Mouse (Mus musculus) T-helper 1 cell (primary cell): ENCODE results near the gene Nudt5.

ENCODE experiments used
- in situ Hi-C: fragments of 300-600 bp; cut with MboI, MseI; formaldehyde crosslinking; loops from one replicate; pipeline ENCODE4 v1.15.1; 2025; ENCODE audit warnings: high pct_unique_total_duplicates

The Nudt5 gene

GRCm38 (mm10) chr2:5844873-5845631, at the start of gene Nudt5, which contains the start of gene Cdc123:
Gene Nudt5, plus strand, starts transcription at chr2:5845019.
Gene Cdc123, minus strand, starts transcription at chr2:5845164.
- in situ Hi-C loops = no loop called here

- in situ Hi-C loops = loop anchor here (10.0 kb wide), 1 partner anchor 343 kb away; no protein-coding TSS in a partner anchor
Measured at GRCm38 (mm10) chr2:5797816-5798672, 46.8 kb upstream of the Nudt5 start.

DNA sequence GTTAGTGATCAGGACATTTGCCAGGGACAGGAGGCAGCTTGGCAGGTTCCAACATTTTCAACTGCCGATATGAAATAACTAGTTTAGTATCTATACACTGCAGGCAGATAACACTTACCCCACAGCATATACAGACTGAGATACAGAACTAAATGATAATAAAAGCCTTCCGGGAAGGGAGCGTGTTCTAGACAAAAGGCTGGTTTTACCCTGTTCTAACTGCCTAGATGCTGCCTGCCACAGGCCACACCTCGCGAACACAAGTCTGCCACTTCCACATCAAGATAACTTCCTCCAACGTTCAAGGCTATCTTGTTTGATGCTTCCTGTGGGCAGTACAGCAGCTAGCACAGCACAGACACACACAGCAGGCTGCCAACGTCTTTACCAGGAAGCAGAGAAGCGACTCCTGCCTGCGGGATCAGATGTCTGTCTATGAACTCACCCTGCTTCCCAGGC, 43.6 kb upstream of the Nudt5 start:
- in situ Hi-C loops = loop anchor here (25.0 kb wide), 1 partner anchor 714 kb away; no protein-coding TSS in a partner anchor

DNA sequence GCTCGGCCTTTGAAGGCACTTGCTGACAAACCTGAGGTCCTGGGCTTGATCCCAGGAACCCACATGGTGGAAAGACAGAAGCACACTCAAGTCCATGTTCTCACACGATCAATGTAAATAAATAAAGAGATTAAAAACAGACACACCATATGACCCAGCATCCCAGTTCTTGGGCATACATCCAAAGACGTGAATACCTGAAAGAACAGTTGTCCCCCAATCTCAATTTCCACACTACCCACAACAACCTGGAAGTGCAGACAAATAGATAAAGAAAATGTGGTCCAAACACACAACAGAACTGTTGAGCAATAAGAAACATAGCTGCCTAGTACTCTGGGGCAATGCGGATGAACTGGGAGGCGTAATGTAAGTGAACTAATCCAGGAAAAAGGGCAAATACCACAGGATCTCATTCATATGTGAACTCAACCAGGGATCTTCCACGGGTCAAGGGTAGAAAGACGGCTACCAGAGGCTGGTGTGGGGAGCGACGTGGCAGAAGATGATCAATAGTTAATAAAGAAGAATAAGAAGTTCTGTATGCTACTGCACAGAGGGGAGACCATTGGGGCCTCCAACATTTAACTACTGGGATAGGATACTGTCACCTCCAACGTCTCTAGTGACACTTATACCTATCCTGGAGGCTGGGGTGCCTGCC, 42.8 kb upstream of the Nudt5 start:
- in situ Hi-C loops = loop anchor here (25.0 kb wide), 1 partner anchor 715 kb away; no protein-coding TSS in a partner anchor

- in situ Hi-C loops = loop anchor here (25.0 kb wide), 1 partner anchor 717 kb away; no protein-coding TSS in a partner anchor
Measured at GRCm38 (mm10) chr2:5804440-5805045, 40.3 kb upstream of the Nudt5 start.

GRCm38 (mm10) chr2:5805228-5805627, 39.6 kb upstream of the Nudt5 start:
- in situ Hi-C loops = loop anchor here (25.0 kb wide), 1 partner anchor 718 kb away; no protein-coding TSS in a partner anchor

DNA sequence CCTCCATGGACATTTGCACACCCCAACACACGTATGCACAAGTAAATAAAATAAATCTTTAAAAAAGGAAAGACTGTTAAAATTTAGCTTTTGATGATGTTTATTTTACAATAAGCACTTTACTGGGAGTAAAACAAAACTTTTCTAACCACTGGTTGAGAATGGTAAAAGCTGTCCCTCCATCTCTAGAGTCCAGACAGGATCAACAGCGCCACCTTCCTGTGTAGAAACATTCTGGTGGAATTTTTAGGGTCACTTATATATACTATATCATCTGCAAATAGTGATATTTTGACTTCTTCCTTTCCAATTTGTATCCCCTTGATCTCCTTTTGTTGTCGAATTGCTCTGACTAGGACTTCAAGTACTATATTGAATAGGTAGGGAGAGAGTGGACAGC, 38.6 kb upstream of the Nudt5 start:
- in situ Hi-C loops = loop anchor here (25.0 kb wide), 1 partner anchor 719 kb away; no protein-coding TSS in a partner anchor

DNA sequence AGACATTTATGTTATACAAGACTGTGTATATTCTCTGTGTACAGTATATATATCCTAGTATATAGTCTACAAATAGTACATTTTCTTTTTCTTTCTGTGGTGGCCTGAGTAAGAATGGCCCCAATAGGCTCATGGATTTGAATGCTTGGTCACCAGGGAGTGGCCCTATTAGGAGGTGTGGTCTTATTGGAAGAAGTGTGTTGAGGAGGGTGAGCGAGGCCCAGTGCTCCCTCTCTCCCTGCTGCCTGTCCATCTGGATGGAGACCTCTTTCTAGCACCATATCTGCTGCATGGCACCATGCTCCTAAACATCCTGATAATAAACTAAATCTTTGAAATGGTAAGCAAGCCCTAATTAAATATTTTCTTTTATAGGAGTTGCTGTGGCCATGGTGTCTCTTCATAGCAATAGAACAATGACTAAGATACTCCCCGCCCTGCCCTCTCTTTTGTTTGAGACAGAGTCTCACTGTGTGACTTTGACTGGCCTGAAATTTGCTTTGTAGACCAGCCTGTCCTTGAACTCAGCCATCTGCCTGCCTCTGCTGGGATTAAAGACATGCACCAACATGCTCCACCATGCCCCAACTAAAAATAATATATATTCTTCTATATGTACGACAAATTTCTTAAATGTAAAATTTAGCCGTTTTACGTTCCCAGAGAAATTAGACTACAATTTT, 34.6 kb upstream of the Nudt5 start:
- in situ Hi-C loops = loop anchor here (25.0 kb wide), 1 partner anchor 723 kb away; no protein-coding TSS in a partner anchor

- in situ Hi-C loops = loop anchor here (25.0 kb wide), 1 partner anchor 724 kb away; no protein-coding TSS in a partner anchor
Measured at GRCm38 (mm10) chr2:5811235-5811782, 33.5 kb upstream of the Nudt5 start.

DNA sequence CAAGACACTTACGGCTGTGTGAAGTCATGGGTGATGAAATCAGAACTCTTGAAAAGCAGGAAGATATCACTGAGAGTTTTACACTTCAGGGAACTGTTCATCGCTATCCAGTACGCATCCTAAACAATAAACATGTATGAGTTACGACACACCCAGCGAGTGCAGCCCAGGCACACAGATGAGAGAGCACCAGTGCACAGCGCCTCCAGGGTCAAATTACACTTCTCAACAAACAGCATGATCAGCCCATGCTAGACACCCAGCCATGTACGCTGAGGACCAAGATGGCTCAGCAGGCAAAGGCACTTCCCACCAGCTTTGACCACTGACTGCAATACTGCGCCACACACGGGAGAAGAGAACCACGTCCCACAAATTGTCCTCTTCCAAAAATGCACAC, 23.6 kb upstream of the Nudt5 start:
- in situ Hi-C loops = loop anchor here (25.0 kb wide), 1 partner anchor 734 kb away; no protein-coding TSS in a partner anchor

DNA sequence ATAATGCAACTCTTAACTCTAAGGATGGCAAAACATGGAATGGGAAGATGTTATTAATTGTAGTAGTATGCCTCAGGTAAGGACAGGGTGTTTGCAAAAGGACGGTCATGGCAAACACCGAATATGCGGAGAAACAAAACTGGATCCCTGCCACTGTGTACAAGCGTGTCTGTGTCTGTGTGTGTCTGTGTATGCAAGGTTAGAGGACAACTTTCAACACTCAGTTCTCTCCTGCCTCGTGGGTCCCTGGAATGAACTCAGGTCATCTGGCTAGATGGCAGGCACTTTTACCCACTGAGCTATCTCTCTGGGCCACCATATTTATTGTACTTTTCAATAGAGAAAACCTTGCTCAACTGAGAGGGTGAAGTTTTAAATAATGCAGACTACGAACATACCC, 22.4 kb upstream of the Nudt5 start:
- in situ Hi-C loops = loop anchor here (25.0 kb wide), 1 partner anchor 735 kb away; no protein-coding TSS in a partner anchor

DNA sequence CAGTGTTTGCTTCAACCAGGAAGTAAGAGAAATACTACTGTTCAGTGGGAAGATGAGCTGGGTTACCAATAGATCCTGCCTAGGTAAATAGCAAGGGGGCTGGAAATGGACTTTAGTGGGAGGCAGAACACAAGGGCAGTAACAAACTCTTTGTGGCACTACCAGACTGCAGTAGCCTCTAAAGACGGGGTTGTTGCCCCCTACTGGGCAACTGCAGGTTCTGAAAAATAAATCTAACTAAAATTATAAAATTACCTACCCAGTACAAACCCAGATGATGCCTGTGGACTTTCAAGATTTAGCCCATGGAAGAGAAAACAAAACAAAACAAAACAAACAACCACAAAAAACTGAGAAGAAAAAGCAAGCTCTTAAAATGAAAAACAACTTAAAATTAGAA, 20.6 kb upstream of the Nudt5 start:
- in situ Hi-C loops = loop anchor here (25.0 kb wide), 1 partner anchor 737 kb away; no protein-coding TSS in a partner anchor

GRCm38 (mm10) chr2:5824685-5825084, 20.1 kb upstream of the Nudt5 start:
- in situ Hi-C loops = loop anchor here (25.0 kb wide), 1 partner anchor 737 kb away; no protein-coding TSS in a partner anchor

GRCm38 (mm10) chr2:5825265-5825913, 19.4 kb upstream of the Nudt5 start:
- in situ Hi-C loops = no loop called here

- in situ Hi-C loops = no loop called here
Measured at GRCm38 (mm10) chr2:5840815-5841214, 4.0 kb upstream of the Nudt5 start.

GRCm38 (mm10) chr2:5844181-5844872, 492 bp upstream of the Nudt5 start:
- in situ Hi-C loops = no loop called here

- in situ Hi-C loops = no loop called here
Measured at GRCm38 (mm10) chr2:5845826-5846225, 1.0 kb downstream of the Nudt5 start.

DNA sequence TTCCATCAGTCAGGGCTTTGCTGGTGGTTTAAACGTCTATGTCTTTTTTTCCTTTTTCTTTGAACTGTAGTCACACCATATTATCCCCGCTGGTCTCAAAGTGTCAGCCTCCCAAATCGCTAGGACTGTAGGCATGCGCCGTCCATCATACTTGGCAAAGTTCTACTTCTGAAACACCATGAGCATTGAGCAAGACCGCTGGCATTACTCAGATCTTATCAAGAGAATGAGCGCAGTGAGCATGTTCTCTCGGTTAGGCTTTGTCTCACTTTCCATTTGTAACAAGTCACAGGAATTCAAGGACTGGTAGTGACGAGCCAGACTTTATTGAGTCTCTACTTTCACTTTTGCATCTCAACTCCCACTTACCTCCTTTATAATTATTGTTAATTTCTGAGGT, 6.3 kb downstream of the Nudt5 start:
- in situ Hi-C loops = no loop called here

- in situ Hi-C loops = no loop called here
Measured at GRCm38 (mm10) chr2:5851866-5852265, 7.0 kb downstream of the Nudt5 start.
